22 mouse cellular contexts compared by ENCODE assay signal in genomic region chr17:5061593-5061992, GRCm38 (mm10).
"Had no signal": no experiment of that assay in that cellular context is flagged by ENCODE, and none has a peak within 500 bp of the region (broad histone marks: within the 10 kb centered on the region; RNA-seq: fewer than 3 reads in every experiment).

No protein-coding gene starts in this region.

- H3K27ac ChIP-seq: heart, adult 2 months; hindbrain, embryonic 13.5 days; hindbrain, embryonic 15.5 days; hindbrain, postnatal 0 days; intestine, embryonic 15.5 days; left cerebral cortex, adult 2 months; liver, embryonic 13.5 days; liver, embryonic 15.5 days had no signal

- H3K9ac ChIP-seq: hindbrain, embryonic 13.5 days; hindbrain, embryonic 15.5 days; intestine, embryonic 15.5 days; liver, embryonic 13.5 days; liver, embryonic 15.5 days; liver, postnatal 0 days had no signal

- H3K9me3 ChIP-seq: hindbrain, embryonic 13.5 days; hindbrain, embryonic 15.5 days; intestine, embryonic 15.5 days; liver, embryonic 13.5 days; liver, embryonic 15.5 days had no signal

- DNase-seq: gastrocnemius, postnatal 14 days; gastrocnemius, postnatal 36 days; heart, adult 11 months; heart, adult 2 months; heart, postnatal 10 days; kidney, adult 18-20 months; kidney, adult 8-10 months; kidney, postnatal 10 days; kidney, postnatal 25 days; kidney, postnatal 4 days; layer of hippocampus, adult 9-11 months; liver; liver, embryonic 13.5 days; liver, postnatal 0 days had no signal

- ATAC-seq: hindbrain, postnatal 0 days; intestine, embryonic 15.5 days; intestine, postnatal 0 days; liver, postnatal 0 days had no signal

- H3K4me2 ChIP-seq: heart, embryonic 11.5 days; hindbrain, embryonic 13.5 days; hindbrain, embryonic 15.5 days; intestine, embryonic 15.5 days; liver, embryonic 13.5 days; liver, embryonic 15.5 days had no signal

- H3K27me3 ChIP-seq: hindbrain, embryonic 13.5 days; hindbrain, embryonic 15.5 days; intestine, embryonic 15.5 days; liver, embryonic 13.5 days; liver, embryonic 15.5 days had no signal

- H3K4me3 ChIP-seq: heart, adult 2 months; hindbrain, embryonic 13.5 days; hindbrain, embryonic 15.5 days; intestine, embryonic 15.5 days; left cerebral cortex, adult 2 months; liver, embryonic 13.5 days; liver, embryonic 15.5 days had no signal

- H3K36me3 ChIP-seq: hindbrain, embryonic 13.5 days; hindbrain, embryonic 15.5 days; intestine, embryonic 15.5 days; liver, embryonic 13.5 days; liver, embryonic 15.5 days had no signal
